Mouse (Mus musculus): ENCODE results near the gene Irx3.

GRCm38 (mm10) chr8:91822746-91823145 lies 20.9 kb upstream of the Irx3 start:
- no peak for TF ChIP-seq CTCF (IDR thresholded peaks at IDR 0.05; ENCODE audit: low read depth, low read length)
- TF ChIP-seq POLR2A (IDR thresholded peaks at IDR 0.05; ENCODE audit: extremely low read depth, insufficient read depth, low read length) = no peak

All from liver, adult 2 months (tissue).